Mouse (Mus musculus) hindbrain, postnatal 0 days (tissue): Measurements from ENCODE around the gene Cd300lb. TPM values are rescaled to one million over a fixed set of nuclear protein-coding genes. Genes with fewer than 3 reads are reported as not detected.

ENCODE experiments used
- ATAC-seq: fragments of 200-750 bp; cut with Nextera tagmentation; 2 replicates; pipeline ENCODE4 v1.8.0; 2017; ENCODE audit warnings: mild to moderate bottlenecking, moderate TSS enrichment, moderate library complexity
- DNase-seq: peaks from one replicate; pipeline ENCODE4 v3.0.0-alpha.2; 2015; ENCODE audit warnings: low spot score
- H3K27ac ChIP-seq: fragments of 300-500 bp; sonication (generic); 2 replicates; pipeline ENCODE4 v1.5.1; 2014; ENCODE audit warnings: mild to moderate bottlenecking
- H3K27me3 ChIP-seq: fragments of 300-500 bp; sonication (generic); 2 replicates; pipeline ENCODE4 v1.6.1; 2014; ENCODE audit warnings: low read length, mixed read lengths; ENCODE audit not compliant: insufficient read depth
- H3K36me3 ChIP-seq: fragments of 300-500 bp; sonication (generic); 2 replicates; pipeline ENCODE4 v1.6.1; 2014; ENCODE audit warnings: low read length, mixed read lengths; ENCODE audit not compliant: insufficient read depth
- H3K4me1 ChIP-seq: fragments of 300-500 bp; sonication (generic); 2 replicates; pipeline ENCODE4 v1.6.1; 2014; ENCODE audit warnings: antibody characterized with exemption, low read length, mixed read lengths; ENCODE audit not compliant: insufficient read depth
- H3K4me2 ChIP-seq: fragments of 300-500 bp; sonication (generic); 2 replicates; pipeline ENCODE4 v1.6.1; 2014; ENCODE audit warnings: low read depth, mild to moderate bottlenecking, low read length, moderate library complexity, mixed read lengths
- H3K4me3 ChIP-seq: fragments of 300-500 bp; sonication (generic); 2 replicates; pipeline ENCODE4 v1.5.1; 2014; ENCODE audit warnings: low read length
- H3K9ac ChIP-seq: fragments of 300-500 bp; sonication (generic); replicated peaks from 2 replicates; pipeline ENCODE4 v1.6.1; 2014; ENCODE audit warnings: mild to moderate bottlenecking, low read length, moderate library complexity, mixed read lengths
- H3K9me3 ChIP-seq: fragments of 300-500 bp; sonication (generic); 2 replicates; pipeline ENCODE4 v1.6.1; 2016; ENCODE audit warnings: low read length, mixed read lengths
- CTCF ChIP-seq: IDR thresholded peaks from 2 replicates; pipeline ENCODE4 v1.5.1; 2016; ENCODE audit warnings: antibody characterized with exemption, control low read depth, low read depth
- WGBS: fragments of 180-500 bp; shearing (Covaris S2); extraction: QIAGEN DNeasy Blood & Tissue Kit; methylation state at CpG from one replicate; pipeline ENCODE4 v1.1.7; 2014; 5-methylcytosine and 5-hydroxymethylcytosine counted together
- polyA plus RNA-seq: library from polyadenylated mRNA; unstranded; fragments of >200 nt; fragmentation: Nextera tagmentation; extraction: Ambion mirVana; gene quantifications from 2 replicates; pipeline ENCODE4 v1.2.1, GENCODE M21; 2015
- total RNA-seq: library from RNA; depleted of rRNA; stranded (reverse); fragments of >200 nt; gene quantifications from 2 replicates; pipeline ENCODE4 v1.2.3, GENCODE M21; 2014

Gene Cd300lb
- total and polyA plus RNA-seq, 2 experiments from 2014 or later, result 0.08 to 0.37 TPM

DNA sequence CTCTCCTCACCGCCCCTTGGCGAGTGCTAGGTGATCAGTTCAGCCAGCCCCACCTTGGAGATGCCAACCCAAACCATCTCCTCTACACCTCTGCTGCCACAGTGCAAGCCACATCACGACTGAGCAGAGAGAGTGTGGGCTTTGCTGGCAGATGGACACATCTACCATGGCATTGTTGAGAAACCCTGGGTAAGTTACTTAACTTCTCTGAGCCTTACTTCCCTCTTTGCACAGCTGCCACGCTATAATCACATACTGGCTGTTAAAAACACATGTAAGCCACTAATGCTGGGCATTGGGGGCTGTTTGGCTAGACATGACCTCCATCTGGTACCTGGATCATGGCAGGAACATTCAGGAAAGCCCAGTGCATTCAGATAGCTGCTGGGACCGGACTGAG is 3.1 kb downstream of the Cd300lb start:
- no peak overlapping the region for H3K4me2 ChIP-seq
- DNase-seq, result no peak
- no peaks in the 10 kb centered on the region for H3K36me3 ChIP-seq
- no peak for TF ChIP-seq CTCF
- no peak overlapping the region for H3K9ac ChIP-seq
- no peak overlapping the region for H3K4me3 ChIP-seq
- H3K27ac ChIP-seq, result no peak overlapping the region
- ATAC-seq, result no peak
- no peaks in the 10 kb centered on the region for H3K4me1 ChIP-seq
- H3K9me3 ChIP-seq, result no peaks in the 10 kb centered on the region
- 70% methylated on average over 5 of the region's 5 CpGs for WGBS
- no peaks in the 10 kb centered on the region for H3K27me3 ChIP-seq

DNA sequence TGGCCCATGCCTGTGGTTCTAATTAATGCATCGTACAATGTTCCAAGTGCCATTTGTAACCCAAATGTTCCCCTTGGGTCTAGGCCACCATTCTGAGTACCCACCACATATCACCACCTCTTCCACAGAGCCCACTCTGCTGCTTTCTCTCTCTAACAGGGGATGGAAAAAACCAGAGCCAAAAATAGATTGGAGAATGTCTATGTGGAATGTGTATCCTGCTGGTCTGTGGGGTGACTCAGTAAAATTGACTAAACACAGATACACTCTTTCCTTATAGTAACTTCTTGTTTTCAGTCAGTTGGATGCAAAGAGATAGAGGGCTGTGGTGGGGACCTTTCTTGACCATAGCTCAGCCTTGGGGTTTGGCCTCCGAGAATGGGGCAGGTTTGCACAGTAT is 4.6 kb downstream of the Cd300lb start:
- no peak overlapping the region for H3K4me2 ChIP-seq
- no peak overlapping the region for H3K9ac ChIP-seq
- no peak overlapping the region for H3K4me3 ChIP-seq
- H3K4me1 ChIP-seq, result no peaks in the 10 kb centered on the region
- H3K36me3 ChIP-seq, result no peaks in the 10 kb centered on the region
- no peaks in the 10 kb centered on the region for H3K27me3 ChIP-seq
- no peak overlapping the region for H3K27ac ChIP-seq
- DNase-seq (no peak), ATAC-seq (no peak)
- WGBS, result 91% methylated on average over 2 of the region's 2 CpGs
- TF ChIP-seq CTCF, result no peak
- H3K9me3 ChIP-seq, result no peaks in the 10 kb centered on the region

DNA sequence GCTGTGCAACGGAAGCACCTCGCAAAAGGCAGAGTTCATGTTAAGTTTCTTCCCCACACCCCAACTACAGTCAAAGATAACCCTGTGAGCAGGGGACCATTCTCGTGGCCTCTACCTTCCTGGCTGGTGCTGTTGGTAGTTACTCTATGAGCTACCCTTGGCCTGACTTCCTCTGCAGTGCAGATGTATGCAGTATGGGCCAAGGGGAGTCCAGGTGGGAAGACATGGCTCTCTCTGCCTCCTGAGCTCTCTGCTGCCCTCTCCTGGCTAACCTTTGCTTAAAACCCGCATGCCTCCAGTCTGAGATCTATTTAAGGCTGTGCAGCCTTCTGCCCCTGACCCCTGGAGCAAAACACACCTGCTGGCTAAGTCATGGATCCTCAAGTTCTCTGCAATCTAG is 10.2 kb downstream of the Cd300lb start:
- no peak overlapping the region for H3K27ac ChIP-seq
- H3K4me2 ChIP-seq, result no peak overlapping the region
- peak; percentile 41 for TF ChIP-seq CTCF
- H3K4me3 ChIP-seq, result no peak overlapping the region
- no peaks in the 10 kb centered on the region for H3K9me3 ChIP-seq
- ATAC-seq, result no peak
- DNase-seq, result no peak
- no peak overlapping the region for H3K9ac ChIP-seq
- H3K4me1 ChIP-seq, result no peaks in the 10 kb centered on the region
- 78% methylated on average over 4 of the region's 4 CpGs for WGBS
- H3K27me3 ChIP-seq, result no peaks in the 10 kb centered on the region
- H3K36me3 ChIP-seq, result no peaks in the 10 kb centered on the region

DNA sequence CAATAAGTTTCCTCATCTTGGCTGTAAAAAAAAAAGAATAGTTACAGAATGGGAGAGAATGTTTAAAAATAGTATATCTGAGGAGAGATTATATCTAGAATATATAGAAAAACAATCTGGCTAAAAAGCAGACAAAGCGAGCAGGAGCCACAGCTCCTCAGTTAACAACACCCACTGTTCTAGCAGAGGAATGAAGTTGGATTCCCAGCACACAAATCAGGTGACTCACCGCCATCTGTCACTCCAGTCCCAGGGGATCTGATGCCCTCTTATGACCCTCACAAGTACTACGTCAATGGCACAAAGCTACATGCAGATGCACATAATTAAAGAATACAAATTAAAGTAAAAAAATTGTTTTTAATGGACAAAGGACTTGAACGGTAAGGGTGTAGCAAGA is 11.7 kb downstream of the Cd300lb start:
- Histone ChIP-seq H3K9ac (no peak overlapping the region), H3K4me3 (no peak overlapping the region), H3K4me2 (no peak overlapping the region), H3K4me1 (no peaks in the 10 kb centered on the region), H3K36me3 (no peaks in the 10 kb centered on the region), H3K27ac (no peak overlapping the region), H3K27me3 (no peaks in the 10 kb centered on the region), H3K9me3 (no peaks in the 10 kb centered on the region)
- ATAC-seq, result no peak
- TF ChIP-seq CTCF, result no peak
- WGBS, result 67% methylated on average over 4 of the region's 4 CpGs
- DNase-seq, result no peak

DNA sequence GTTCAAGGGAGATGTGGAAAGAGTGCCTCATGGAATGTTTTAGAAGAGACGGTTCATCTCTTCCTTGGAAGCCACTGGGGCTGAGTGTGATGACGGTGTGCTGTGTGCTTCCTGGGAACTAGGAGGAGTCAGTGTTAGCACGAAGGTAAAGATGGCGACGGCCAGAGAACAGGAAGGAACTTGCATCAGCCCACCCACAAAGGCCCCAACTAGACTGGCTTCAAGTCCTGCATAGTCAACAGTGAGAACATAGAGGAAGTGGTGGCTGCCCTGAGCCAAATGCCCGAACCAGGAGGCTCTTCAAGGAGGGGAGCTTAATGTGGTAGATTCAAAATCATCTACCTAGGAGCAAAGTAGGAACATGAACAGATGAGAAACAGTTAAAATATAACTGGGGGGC is 17.1 kb downstream of the Cd300lb start:
- Histone ChIP-seq H3K9ac (no peak overlapping the region), H3K9me3 (no peaks in the 10 kb centered on the region), H3K36me3 (no peaks in the 10 kb centered on the region), H3K4me1 (no peaks in the 10 kb centered on the region), H3K4me2 (no peak overlapping the region), H3K27me3 (no peaks in the 10 kb centered on the region), H3K4me3 (no peak overlapping the region), H3K27ac (no peak overlapping the region)
- DNase-seq, result no peak
- 85% methylated on average over 6 of the region's 6 CpGs for WGBS
- ATAC-seq, result no peak
- no peak for TF ChIP-seq CTCF

DNA sequence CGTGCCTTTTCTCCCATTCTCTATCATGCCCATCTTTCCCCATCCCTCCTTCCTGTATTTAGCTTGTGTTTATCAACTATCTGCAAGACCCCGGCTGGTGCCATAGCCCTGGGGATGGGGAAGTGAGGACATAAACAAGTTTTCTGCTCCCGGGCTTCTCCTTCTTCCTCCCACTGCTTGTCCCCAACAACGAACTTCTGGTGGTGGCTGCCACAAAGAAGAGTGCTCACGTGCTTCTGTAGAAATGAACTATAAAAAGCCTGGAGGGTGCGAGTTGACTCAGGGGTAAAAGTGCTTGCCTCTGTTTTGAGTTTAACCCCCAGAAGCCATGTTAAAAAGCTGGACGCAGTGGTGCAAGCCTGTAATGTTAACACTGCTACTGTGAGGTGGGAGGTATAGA is 19.2 kb downstream of the Cd300lb start:
- Histone ChIP-seq H3K27ac (no peak overlapping the region), H3K4me2 (no peak overlapping the region), H3K27me3 (no peaks in the 10 kb centered on the region), H3K36me3 (no peaks in the 10 kb centered on the region), H3K9ac (no peak overlapping the region), H3K9me3 (no peaks in the 10 kb centered on the region), H3K4me1 (no peaks in the 10 kb centered on the region), H3K4me3 (no peak overlapping the region)
- no peak for DNase-seq
- TF ChIP-seq CTCF, result no peak
- ATAC-seq, result no peak
- WGBS, result 62% methylated on average over 7 of the region's 7 CpGs

DNA sequence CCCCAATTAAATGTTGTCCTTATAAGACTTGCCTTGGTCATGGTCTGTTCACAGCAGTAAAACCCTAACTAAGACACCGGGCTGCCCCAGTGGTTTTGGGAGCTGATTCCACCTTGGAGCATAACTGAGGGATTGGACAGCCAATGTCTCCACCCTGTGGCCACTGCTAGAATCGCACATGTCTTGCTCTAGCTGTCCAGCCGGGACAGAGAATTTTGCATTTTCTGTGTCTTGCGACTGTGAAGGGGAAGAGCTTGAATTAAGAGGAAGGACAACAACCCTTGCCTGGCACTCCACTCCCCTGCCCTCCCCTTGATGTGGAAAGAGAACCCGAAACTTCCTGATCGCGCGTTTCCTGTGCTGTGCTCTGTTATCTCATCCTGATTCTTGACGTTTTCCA is 21.3 kb downstream of the Cd300lb start:
- no peaks in the 10 kb centered on the region for H3K9me3 ChIP-seq
- no peak overlapping the region for H3K4me3 ChIP-seq
- H3K4me2 ChIP-seq, result no peak overlapping the region
- no peaks in the 10 kb centered on the region for H3K27me3 ChIP-seq
- peak; percentile 92 for TF ChIP-seq CTCF
- peak; percentile 91 for DNase-seq
- H3K36me3 ChIP-seq, result no peaks in the 10 kb centered on the region
- no peaks in the 10 kb centered on the region for H3K4me1 ChIP-seq
- H3K9ac ChIP-seq, result no peak overlapping the region
- H3K27ac ChIP-seq, result no peak overlapping the region
- 19% methylated on average over 9 of the region's 9 CpGs for WGBS
- ATAC-seq, result peak; percentile 78; the same call in 1 of the 2 replicates
